Mouse (Mus musculus) layer of hippocampus, adult 18-20 months (tissue): ENCODE data around the gene Sv2b. TPM values are rescaled to one million over a fixed set of nuclear protein-coding genes. Genes with fewer than 3 reads are reported as not detected.
"Not testable (repeated sequence)": the region's sequence is repeated elsewhere in the genome, so short reads cannot be mapped to it uniquely, and the experiment has no call there.

Experiments used
- DNase-seq, 2 experiments: peaks; one replicate each; pipeline ENCODE4 v3.0.0; 2022; ENCODE audit warnings: low spot score in 2 of 2
- long read RNA-seq: library from polyadenylated mRNA; stranded (forward); transcript quantifications from one replicate; pipeline ENCODE4 v2.0.0, GENCODE M21; 2021
- total RNA-seq, 2 experiments: library from RNA; stranded (reverse); gene quantifications; 2 replicates each; pipeline ENCODE4 v1.2.3; 2021

The Sv2b gene
- total RNA-seq = 100 to 1,000 TPM; 305 to 312 TPM
- long read RNA-seq, full-length matches to known transcripts = 376 of 463 reads
- long read RNA-seq, partial matches to known transcripts = 48 of 463 reads
- long read RNA-seq, other reads (novel, unspliced or antisense) = 39 of 463 reads

GRCm38 (mm10) chr7:75308457-75309312 is at the start of gene Sv2b:
Gene Sv2b (minus strand): TSS chr7:75309262.
- peak in 1 of 2 experiments; percentile 26 for DNase-seq

GRCm38 (mm10) chr7:75358284-75358851 is 49.3 kb upstream of the Sv2b start:
- DNase-seq = no peak

GRCm38 (mm10) chr7:75355521-75355920 is 46.5 kb upstream of the Sv2b start:
- DNase-seq = no peak

DNA sequence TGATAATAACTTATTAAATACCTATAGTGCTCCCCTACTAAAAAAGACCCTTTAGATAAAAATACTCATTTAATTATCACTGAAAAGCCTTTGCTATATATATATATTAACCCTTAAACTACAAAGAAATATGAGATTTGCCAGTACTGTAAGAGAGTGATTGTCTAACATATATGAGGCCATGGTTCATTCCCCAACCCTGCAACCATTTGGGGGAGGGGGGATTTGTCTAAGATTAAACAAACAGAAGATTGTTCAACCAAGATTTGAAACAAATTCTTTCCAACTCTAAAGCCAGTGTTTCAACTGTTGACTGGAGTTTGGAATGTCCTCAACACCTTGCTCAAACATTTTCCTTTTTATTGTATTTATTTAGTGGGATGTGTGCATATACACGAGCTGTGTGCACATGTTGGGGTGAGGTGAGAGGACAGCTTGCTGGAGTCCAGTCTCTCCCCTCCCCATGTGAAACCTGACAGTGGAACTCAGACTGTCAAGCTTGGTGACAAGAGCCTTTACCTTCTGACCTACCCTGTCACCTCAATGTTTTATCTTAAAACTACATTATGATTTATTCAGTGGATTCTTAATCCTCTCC is 43.8 kb upstream of the Sv2b start:
- DNase-seq = no peak

DNA sequence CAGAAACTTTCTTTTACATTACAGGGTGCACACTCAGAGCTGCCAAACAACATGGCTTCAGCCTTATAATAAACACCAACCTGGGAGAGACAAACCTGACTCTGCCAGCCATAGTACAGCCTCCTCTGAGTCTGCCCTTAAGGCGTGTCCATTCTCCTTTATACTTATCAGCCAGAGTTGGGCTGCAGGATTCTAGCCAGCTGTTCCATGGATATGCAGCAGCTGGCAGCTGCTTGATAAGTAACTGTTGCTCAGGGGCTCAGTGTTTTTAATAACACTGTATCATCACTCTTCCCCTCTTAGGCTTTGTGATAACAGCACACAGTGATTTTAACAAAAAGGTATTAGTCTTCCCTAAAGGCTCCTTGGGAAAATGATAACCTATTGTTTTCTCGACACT is 41.1 kb upstream of the Sv2b start:
- no peak for DNase-seq

GRCm38 (mm10) chr7:75332311-75332710 is 23.2 kb upstream of the Sv2b start:
- DNase-seq = peak; percentile 41 to 60

DNA sequence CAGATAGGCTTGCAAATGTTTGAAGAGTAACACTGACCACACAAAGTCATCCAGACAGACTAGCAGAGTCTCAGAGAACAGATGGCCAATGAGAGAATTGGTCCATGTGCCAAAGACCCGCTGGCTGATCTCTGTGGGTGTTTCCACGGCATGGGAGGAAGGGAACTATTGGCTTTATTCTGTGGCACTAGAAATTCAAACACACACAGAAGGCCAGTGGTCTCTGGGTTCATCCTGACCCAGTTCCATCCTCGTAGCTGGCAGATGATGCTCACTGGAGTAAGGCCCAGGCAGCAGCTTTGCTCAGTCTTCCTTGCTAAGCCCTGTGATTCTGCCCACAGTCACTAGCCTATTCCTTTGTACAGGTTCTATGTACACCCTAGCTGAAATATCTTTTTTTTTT is 20.7 kb upstream of the Sv2b start:
- no peak for DNase-seq

- DNase-seq = no peak
Measured at GRCm38 (mm10) chr7:75328721-75329362, 19.8 kb upstream of the Sv2b start.

DNA sequence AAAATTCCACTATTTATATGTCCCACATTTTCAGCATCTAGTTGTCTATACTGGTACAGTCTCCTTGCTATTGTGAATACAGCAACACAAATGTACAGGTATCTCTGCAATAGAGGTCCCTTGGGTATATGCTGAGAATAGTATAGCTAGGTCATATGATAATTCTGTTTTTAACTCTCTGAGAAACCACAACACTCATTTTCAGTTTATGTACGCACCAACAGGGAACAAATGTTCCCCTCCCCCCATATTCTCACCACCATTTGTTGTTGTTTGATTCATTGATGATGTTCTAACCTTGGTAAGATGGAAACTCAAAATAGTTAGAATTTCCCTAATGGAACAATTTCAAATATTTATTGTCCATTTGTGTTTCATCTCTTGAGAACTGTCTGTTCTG is 16.2 kb upstream of the Sv2b start:
- no peak for DNase-seq

DNA sequence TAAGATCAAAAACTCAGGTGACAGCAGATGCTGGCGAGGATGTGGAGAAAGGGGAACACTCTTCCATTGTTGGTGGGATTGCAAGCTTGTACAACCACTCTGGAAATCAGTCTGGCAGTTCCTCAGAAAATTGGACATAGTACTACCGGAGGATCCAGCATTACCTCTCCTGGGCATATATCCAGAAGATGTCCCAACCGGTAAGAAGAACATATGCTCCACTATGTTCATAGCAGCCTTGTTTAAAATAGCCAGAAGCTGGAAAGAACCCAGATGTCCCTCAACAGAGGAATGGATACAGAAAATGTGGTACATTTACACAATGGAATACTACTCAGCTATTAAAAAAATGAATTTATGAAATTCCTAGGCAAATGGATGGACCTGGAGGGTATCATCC is 13.7 kb upstream of the Sv2b start:
- DNase-seq = not testable (repeated sequence)

DNA sequence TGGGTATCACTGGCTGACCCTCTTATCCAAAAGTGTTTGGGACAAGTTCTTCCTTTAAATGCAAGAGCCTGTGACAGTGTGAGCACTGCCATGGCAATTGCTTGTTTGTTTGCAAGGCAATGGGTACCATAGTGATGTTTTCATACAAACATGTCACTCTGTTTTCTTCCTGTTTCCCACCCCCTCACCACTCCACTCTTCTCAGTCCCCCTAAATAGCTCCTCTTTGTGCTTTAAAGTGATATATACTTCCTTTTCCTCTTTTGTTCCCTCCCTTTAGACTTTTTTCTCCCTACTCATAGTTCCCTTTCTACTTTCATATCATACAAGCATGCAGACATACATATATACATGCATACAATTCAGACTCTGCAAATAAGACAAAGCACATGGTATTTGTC is 10.9 kb upstream of the Sv2b start:
- DNase-seq = no peak

DNA sequence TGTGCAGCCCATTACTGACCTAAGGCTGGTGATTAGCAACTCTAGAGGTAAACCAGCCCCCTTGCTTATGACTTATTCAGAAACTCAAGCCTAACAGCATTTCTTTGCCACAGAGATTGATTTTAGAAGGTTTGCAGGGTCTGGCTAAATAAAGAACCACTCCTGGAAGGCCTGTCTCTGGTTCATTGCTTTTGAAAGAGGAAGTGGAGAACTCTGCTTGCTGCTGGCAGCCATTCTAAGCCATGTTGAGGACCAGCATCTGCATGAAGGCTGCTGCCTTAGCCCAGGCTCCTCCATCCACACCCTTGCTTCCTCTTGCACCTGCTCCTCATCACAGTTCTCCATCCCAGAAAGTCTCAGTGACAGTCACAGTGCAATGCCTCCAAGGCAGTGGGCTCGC is 9.3 kb upstream of the Sv2b start:
- no peak for DNase-seq

DNA sequence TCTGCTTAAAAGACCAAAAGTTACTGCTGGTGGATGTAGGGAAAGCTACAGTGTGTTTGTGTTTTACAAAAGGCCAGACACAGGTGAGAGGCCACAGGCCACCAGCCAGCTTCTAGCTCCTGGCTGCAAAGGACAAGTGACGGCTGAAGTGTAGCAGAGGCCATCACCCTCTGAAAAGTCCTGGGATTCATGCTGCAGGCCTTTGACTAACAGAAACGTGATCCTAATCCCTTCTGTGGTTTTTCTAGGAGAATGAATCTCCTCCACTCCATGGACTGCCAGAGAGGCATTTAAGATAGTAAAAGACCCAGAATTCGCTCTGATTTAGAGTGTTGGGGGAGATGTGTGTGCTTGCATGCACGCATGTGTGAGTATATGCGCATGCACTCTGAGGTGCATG is 5.8 kb upstream of the Sv2b start:
- no peak for DNase-seq

- DNase-seq = no peak
Measured at GRCm38 (mm10) chr7:75309570-75309969, 508 bp upstream of the Sv2b start.

DNA sequence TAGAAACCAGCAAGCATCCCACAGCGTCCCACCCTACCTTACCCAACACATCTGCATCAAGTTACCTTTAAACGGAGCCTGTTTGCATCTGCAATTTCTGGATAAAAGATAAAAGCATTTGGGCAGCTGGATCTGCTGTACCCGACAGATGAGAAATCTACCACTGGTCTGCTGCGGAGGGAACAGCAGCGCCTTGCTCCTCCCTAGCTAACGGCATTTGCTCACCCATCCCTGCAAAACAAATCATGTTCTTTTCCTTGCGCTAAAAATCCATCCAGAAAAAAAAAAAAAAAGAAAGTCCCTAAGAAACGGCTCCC is 964 bp downstream of the Sv2b start:
- DNase-seq = no peak

DNA sequence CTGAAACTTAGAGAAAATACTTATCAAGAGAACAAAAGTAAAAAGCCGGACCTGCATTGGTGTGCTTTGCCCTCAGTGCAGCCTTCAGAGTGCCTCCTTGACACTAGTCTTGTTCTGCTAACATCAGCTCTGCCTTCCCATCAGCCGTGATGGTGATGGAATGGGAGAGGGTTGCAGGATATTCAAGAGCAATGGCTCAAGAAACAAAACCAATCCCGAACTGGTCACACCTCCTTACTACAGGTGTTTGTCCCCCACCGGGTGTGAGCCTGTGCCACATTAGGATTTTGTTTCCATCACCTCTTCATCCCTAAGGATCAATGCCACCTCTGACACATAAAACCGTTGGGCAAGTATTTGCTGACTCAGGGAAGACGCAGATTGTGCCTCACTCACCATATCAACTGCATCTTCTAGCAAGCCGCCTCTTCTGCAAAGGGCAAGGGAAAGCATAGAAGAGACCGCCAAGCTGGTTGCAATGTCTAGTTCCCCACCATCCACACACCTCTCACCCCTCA is 1.4 kb downstream of the Sv2b start:
- no peak for DNase-seq

GRCm38 (mm10) chr7:75305901-75306465 is 3.1 kb downstream of the Sv2b start:
- DNase-seq = no peak

GRCm38 (mm10) chr7:75302523-75303215 is 6.4 kb downstream of the Sv2b start:
- DNase-seq = no peak

GRCm38 (mm10) chr7:75299245-75299644 is 9.8 kb downstream of the Sv2b start:
- DNase-seq = no peak

DNA sequence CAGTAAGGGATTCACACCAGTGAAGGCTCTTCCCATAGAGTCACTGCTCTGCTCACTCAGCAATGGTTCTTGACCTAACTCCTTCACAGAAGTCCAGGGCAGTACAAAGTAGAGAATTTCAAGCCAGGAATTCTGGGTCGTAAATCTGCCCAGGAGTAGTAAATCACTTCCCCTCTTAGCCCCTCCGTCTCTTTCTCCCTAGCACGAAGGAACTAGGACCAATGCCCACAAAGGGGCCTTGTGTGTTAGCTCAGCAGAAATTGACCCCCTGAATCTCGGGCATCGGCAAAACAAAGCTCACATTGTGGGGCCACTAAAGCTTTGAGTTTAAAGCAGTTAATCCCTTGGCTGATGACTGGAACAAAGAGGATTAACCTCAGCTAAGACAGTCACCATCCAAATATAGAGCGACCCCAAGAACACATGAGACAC is 12.4 kb downstream of the Sv2b start:
- DNase-seq = no peak
